Mouse (Mus musculus) testis, postnatal 14 days (tissue): ENCODE results near the gene Vdr.
"Not testable (repeated sequence)": the region's sequence is repeated elsewhere in the genome, so short reads cannot be mapped to it uniquely, and the experiment has no call there.

Experiments
- DNase-seq: peaks from one replicate; pipeline ENCODE4 v3.0.0; 2021; ENCODE audit warnings: low spot score

The Vdr gene

DNA sequence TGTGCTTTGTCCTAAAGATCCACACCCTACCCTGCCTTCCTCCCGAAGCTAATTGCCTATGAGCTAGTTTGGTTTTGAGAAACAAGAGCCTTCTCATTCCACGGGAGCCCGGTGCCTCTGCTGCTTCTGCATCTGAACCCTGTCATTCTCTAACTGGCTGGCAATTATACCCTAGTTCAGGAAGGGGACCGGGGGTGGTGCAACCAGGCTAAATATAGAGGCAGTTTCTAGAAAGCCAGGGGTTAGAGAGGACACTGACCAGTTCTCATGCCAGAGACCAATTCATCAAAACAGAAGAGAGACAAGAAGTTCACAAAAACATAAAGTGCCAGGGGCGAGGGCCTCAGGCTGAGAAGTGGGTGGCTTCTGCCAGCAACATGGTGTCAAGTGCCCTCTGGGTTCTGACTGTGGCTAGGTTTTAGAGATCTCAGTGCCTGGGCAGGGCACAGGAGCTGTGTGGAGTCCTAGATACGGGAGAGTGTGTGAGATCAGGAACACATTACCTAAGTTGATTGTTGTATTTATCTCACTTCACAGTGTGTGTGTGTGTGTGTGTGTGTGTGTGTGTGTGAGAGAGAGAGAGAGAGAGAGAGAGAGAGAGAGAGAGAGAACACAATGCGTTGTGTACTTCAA is 31.6 kb downstream of the Vdr start:
- DNase-seq = no peak

DNA sequence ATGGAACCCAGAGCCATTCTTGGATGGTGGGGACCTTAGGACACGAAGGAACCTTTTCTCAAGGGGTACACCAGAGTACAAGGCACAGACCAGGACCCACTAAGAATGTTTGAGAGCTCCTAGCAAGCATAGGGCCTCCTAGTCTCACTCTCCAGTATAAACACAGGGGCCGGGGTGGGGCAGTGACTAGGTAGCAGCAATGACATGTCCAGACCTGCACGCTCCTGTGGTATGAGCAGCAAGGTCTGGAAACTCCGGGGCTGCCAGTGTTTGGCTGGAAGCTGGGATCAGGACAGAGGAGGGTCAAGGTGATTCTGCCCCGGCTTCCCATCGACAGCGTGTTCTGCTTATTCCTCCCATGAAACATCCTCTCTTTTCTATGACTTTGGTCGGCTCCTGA is 34.6 kb downstream of the Vdr start:
- DNase-seq = no peak

DNA sequence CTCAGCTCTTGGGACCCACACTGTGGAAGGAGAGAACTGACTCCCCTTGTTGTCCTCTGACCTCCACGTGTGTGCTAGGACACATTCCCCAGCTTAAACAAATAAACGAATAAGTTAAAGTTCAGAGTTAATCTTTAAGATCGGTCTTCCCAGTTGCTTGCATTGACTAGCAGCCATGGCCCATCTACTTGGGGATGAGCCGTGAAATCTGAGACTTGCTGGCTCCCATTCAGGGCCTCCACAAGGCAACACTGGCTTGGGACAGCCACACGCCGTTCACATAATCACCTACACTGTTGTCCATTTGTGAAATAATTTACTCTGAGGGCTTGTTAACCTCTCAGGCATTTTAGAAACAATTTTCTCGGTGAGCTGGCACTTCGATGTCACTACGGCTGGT is 36.7 kb downstream of the Vdr start:
- no peak for DNase-seq

DNA sequence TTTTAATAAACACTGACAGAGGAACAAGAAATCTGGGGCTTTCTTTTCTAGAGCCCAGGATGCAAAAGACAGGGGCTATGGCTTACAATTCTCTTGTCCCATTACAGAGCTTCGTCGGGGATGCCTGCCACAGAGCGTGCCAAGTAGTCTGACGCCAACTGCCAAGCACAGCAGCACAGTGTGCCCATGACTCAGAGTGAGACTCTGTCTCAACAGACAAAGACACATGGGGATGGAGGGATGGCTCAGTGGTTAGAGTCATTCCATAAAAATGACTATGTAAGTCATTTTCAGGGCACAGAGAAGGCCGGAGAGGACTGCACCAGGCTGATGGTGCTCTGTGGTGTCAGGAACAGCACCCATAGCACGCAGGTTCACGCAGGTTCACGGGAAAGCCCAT is 38.3 kb downstream of the Vdr start:
- DNase-seq = no peak

DNA sequence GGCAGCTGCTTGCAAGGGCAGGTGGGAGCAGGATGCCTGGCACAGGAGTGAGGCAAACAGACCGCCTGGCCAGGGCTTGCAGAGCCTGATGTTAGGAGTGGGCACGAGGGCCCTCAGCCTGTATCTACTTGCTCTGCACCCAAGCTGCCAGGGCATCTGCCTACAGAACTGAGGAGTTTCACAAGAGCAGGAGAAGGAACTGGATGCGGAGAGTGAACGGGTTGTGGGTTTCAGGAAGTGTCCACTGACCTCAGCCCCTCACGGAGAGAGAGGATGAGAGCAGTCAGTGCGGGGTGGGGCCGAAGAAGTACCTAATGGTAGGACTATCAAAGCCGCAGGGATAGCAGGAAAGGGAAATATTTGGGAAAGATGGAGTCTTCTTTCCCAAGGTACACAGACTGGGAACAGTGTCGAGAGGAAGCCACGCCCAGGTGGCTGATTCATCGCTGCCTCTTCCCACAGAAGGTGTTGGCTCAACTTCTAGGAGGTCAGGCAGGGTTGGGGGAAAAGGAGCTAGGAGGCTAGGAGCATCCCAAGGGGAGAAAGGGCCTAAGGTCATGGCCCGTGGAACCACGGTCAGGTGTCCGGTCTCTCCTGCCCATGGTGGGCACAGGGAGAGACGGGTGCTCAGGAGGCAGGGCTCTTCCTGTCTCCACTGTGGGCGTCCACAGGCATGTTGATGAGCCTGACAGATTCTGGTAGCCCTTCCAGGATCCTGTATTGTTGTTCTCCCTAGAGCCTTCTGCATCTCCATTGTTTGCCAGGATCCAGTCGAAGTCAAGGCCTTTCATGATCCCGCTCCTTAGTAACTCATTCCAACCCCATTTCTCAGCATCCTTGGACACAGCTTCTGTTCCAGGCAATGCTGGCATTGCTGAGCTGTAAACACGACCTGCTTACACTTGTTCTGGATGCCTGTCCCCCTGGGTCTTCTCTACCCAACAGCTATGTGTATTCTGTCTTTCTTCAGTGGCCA is 39.1 kb downstream of the Vdr start:
- no peak for DNase-seq

DNA sequence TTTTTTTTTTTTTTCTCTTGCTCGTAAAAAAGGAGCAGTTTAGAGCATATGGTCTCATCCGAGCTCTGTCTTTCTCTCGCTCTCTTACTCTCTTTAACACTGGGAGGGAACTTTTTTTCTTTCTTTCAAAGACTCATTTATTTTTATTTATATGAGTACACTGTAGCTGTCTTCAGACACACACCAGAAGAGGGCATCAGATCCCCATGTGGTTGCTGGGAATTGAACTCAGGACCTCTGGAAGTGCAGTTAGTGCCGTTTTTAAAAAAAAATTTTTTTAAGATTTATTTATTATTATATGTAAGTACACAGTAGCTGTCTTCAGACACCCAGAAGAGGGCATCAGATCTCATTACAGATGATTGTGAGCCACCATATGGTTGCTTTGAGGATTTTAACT is 40.3 kb downstream of the Vdr start:
- DNase-seq = not testable (repeated sequence)

DNA sequence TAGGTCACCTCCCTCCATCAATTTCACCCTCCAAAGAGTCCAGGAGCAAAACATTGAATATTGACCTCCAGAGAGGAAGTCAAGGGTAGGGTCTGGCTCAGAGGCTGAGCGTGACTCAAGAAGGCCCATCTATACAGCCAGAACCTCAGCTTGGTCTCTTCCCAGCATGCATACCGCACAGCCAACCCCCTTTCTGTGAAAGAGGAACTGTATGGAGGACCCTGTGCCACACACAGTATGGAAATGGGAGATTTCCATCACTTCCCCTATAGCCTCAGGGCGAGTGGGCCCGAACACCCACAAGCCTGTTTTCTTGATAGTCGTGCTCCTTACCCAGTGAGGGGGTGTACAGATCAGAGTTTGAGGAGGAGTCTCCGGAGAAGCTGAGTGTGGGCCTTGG is 41.4 kb downstream of the Vdr start:
- DNase-seq = no peak

DNA sequence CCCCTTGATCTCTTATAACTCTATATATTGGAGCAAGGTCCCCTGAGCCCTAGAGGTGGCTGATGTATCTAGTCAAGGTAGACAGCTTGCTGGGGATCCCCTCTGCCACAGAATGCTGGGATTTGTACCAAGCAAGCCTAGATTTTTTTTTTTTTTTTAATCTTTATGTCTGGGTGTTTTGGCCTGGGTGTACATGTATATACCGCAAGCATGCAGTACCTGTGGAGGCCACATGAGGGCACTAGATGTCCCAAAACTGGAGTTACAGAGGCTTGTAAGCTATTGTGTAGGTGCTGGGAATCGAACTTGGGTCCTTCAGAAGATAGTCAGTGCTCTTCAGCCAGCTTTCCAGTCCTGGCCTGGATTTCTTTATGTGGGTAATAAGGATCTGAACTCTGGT is 44.4 kb downstream of the Vdr start:
- DNase-seq = no peak

DNA sequence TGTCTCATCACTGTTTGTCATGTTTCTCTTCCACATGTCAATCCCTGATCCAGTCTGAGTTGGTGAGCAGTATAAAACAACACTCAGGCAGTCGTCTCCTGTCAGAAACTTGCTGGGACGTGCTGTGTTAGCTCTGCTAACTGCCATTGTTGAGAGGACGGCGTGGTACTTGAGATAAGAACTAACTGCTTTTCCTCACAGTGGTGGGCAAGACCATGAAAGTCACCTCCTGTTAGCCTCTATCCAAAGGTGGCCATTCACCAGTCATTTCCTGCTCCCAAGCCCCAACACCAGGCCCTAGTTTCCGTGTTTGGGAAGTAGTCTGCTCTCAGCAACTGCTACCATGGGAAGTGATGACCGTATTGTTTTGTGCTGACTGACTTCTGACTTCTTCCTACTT is 45.3 kb downstream of the Vdr start:
- DNase-seq = no peak

DNA sequence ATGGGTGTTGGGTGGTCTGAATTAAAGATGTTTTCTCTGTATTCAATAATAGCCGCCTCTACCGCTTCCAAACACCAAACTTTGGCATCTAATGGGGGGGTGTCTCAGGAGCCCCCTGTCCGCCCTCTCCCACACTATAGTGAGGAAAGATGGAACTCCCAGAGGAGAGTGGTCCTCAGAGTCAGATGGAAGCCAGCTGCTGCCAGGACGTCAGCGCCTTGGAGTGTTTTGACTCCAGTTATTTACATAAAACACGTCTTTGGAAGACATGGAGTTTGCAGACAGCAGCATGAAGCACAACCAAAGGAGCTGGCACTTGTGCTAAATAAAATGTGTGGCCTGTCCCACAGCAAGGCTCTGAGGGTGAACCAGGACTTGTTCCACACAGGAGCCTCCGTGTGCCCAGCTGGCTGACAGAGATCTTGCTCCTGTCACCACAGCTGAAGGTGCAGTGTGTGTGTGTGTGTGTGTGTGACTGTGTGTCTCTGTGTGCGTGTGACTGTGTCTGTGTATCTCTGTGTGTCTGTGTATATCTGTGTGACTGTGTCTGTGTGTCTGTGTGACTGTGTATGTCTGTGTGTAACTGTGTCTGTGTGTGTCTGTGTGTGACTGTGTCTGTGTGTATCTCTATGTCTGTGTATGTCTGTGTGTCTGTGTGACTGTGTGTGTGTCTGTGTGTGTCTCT is 45.9 kb downstream of the Vdr start:
- DNase-seq = no peak

DNA sequence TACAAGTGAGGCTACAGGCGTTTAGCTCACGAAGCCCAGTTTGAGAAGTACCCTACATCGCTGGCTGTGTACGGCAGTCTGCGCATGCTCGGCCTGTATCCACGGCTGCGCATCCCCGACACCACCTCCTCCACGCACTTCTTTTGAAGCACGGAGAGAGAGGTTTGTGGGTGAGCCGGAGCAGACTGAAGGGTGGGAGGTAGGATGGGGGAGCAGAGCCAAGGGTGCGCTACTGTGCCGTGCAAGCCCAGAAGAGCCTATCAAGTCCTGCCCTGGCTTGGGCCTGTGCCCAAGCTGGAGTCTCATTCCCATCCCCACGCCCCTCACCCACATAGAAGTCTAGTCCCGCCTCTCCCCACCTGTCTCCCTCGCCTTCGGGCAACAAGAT is 46.9 kb downstream of the Vdr start:
- no peak for DNase-seq

DNA sequence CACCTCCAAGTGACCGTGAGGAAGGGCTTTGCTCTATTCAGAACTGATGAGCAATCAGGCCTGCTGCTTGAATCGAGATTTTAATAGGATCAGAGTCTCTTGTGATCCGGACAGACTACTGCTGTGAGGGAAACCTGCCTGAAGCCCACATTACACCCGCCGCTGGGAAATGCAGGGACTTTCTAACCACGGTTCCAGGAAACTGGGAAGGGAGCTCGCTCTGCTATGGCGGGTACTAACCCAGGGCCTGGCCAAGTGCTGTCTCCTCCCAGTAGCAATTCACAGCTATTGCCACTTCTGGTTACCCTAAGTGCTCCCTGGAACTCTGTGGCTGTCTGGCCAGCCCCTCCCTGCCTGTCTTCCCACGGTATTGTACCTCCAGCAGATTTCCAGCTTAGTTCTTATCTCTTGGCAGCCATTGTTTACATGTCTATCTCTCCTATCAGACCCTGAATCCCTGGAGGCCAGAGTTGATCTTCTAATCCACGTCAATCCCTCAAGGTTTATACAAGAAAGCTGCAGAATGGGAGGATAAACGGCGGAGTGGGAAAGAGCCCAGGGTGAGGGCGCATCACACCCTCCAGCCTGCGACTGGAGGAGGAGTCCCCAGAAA is 47.4 kb downstream of the Vdr start:
- DNase-seq = peak; percentile 31

DNA sequence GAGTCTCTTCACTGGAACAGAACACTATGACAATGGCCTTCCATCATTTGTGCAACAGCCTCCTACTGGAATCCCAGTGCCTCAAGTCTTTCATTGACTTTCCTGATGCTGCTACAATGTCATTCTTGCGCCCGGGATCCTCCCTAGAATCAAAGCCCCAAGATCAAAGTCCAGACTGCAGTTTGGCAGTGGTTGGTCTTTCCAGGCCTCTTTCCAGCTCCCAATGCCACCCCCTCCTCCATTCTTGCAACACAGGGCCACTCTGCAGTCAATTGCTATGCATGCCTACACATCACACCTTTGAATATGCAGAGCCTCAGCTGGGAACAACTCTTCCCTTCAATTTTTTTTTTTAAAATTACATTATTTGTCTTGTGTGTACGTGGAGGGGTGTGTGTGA is 50.1 kb downstream of the Vdr start:
- DNase-seq = no peak

DNA sequence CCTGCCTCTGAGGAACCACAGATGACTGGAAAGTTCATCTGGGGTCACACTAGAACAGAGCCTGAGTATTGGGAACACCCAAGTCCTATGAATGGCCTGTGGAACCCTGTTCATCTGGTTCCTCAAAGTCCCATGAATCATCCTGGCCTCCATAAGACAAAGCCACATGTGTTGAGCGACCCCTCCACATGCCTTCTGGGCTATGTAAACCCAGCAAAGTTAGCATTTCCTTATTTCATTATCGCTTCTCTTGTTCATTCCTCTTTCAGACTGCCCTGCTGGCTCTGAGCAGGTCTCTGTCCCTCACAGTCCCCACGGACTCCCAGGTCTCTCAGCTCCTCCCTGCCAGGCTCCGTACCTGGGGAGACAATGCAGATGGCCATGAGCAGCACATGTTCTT is 52.0 kb downstream of the Vdr start:
- DNase-seq = no peak

DNA sequence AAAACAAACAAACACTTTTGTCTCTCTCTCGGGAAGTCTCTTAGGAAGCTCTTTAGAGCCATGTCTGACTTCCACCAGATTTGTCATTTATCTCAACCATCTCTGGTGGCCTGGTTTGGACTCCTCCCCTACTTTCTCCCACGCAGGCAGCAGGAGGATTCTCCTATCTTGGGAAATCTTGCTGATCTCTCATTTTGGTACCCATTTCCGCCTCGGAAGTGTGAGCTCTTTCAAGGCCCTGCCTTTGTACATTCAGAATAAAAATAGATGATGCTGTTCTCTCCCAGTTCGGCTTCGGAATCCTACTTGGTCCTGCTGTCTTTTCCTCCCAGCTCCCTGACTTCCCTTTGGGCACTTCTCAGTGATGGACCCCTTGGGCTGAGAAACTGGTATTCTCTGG is 55.9 kb downstream of the Vdr start:
- DNase-seq = no peak

DNA sequence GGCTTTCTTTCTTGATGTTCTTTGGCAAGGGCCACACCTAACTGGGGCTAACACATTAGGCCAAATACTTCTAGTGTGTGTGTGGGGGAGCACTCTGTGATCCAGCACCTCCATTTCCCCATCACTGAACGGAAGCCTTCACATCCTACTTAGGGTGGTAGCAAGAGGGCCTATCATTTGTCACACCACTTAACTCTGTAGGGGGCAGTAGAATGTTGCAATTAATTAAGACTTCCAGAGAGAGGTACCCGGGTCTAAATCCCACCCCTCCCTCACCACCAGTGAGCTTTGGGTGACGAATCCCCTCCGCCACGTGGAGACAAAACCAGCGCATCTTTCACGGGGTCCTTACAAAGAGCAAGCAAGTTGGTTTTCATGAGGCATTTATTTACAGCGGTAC is 56.4 kb downstream of the Vdr start:
- no peak for DNase-seq

DNA sequence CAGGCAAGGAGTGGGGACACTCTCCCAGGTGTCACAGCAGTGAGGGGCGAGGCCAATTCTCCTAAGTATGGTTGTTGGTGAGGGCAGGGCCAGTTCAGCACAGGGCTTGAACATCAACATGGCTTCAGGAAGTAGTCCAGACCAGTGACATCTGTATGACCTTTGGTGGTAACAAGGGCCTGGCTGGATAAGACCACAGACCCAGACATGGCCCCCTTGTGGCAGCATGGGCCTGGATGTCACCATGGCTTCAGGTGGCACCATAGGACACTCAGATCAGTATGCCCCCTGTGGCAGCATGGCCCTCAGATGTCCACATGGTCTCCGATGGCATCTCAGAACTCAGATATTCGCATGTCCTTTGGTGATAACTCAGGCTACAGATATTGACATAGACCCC is 58.1 kb downstream of the Vdr start:
- no peak for DNase-seq

DNA sequence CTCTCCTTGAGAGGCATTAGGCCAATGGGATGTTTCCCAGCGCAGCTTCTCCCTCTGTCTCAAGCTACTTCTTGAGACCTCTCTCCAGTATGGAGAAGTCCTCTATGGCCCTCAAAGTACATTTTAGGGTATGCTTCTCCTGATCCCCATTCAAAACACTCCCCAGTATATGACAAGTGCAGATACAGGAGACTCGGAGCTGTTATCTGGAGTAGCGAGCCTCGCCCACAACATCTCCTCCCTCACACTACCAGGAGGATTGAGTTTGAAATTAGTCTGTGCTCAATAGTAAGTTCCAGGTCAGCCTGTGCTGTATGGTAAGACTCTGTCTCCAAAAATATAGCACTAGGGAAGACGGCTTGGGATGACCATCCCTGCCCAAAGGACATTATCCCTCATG is 59.4 kb downstream of the Vdr start:
- no peak for DNase-seq

DNA sequence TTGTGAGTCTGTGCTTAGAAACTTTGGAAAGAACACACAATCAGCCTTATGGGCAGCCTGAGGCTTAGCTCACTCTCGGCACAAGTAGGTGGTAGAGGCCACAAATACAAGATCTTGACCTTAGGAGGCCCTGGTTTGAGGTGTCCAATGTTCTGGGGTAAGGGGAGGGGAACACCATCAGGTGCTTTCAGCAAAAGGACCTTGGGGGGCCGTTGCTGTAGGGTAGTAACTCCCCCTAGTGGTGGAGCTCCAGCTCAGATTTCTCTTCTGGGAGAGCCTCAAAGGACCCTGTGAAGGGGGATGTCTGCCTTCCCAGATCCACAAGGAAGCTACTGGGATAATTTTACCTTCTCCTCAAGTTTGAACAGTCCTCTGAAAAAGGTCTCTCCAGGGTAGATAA is 60.0 kb downstream of the Vdr start:
- DNase-seq = no peak

DNA sequence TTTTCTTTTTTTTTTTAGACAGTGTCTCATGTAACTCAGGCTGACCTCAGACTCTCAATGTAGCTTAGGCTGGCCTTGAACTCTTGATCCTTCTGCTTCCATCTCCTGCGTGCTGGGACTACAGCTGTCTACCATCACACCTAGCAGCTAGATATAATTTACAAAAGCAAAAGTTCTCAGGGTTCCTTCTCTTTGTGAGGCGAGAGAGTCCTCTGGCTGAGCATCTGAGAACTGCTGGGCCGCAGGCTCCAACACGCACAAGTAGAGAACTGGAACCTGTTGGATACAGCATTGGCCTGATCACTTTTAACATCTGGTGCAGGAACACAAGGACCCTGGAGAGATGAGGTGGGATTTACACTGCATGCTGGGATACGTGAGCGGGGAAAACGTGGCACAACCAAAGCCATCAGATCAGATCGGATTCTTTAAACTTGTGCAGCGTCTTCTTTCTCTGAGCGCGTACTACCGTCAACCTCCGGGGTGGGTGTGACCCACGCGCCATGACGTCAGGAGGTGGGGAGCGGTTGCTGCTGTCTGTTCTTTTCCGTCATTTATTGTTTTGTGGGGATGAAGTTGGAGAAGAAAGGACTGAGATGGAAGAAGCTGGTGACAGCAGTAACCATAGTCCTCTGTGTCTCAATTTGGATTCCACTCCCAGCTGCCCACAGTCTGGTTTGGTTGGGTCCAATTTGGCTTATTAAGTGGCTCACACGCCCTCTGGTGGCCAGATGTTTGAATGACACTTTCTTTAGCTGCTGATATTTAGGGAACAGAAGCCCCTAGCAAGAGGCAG is 61.1 kb downstream of the Vdr start:
- peak; percentile 75 for DNase-seq

DNA sequence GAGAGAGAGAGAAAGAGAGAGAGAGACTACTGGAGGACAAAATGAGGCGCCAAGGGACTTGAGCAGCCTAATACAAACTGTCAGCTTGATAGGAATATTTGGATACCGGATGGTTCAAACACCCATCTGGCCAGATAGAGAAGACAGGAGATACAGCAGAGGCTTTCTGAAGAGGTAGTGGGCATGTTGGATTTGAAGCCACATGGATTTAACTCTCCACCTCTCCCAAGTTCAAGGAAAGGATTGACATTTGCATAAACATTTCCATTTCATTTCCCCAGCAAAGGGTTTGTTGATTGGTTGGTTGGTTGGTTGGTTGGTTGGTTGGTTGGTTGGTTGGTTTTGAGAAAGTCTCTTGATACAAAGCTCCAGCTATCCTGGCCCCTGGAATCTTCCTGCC is 62.6 kb downstream of the Vdr start:
- no peak for DNase-seq

DNA sequence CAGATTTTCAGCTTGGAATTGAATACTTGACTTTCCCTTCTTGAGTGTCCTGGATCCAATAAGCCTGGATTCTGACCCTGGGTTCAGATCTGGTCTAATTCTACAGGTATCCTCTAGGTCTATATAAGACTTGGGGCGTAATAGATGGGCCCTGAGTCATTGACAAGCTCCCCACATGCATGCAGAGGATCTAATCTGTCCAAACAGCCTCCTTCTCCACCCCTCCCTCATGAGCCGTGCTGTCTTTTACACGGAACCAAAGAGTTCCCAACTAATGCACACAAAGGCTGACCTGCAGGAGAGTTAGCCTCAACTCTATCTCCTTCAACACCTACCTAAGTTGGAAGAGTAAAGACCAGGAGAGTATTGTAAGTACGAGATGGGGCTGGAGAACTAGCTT is 63.1 kb downstream of the Vdr start:
- no peak for DNase-seq
